Mouse (Mus musculus) layer of hippocampus, postnatal 25 days (tissue): ENCODE results near the gene Macrod2. TPM values are rescaled to one million over a fixed set of nuclear protein-coding genes. Genes with fewer than 3 reads are reported as not detected.

Experiments
- DNase-seq, 2 experiments: peaks; one replicate each; pipeline ENCODE4 v3.0.0; 2022; ENCODE audit warnings: mixed read lengths in 2 of 2, low spot score in 1 of 2; ENCODE audit errors: extremely low spot score in 1 of 2
- total RNA-seq, 2 experiments: library from RNA; stranded (reverse); gene quantifications; 2 replicates each; pipeline ENCODE4 v1.2.3; 2021

Macrod2 gene
- total RNA-seq, 2 experiments from 2014 or later, result 47.1 to 47.2 TPM

- no peak for DNase-seq
Measured at GRCm38 (mm10) chr2:141886694-141887474, 1491.8 kb downstream of the Macrod2 start.

DNA sequence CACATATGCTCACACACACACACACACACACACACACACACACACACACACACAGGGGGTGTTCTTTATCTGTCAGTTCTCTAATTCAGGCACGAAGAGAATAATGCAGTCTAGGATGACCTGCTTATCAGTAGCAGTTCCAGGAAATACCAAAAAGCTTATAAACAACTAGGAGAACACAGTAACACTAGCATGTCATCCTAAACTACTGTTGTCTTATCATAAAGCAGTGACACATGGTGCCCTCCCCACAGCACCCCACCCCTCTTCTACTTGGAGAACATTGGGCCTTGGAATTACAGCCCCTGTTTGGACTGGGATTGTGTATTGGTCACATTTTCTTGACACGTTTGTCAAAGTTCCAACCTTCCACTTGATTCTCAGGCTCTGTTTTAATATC is 1494.4 kb downstream of the Macrod2 start:
- DNase-seq, result no peak

- DNase-seq, result no peak
Measured at GRCm38 (mm10) chr2:141897951-141898350, 1502.8 kb downstream of the Macrod2 start.

GRCm38 (mm10) chr2:141911831-141912447 is 1516.8 kb downstream of the Macrod2 start:
- no peak for DNase-seq

DNA sequence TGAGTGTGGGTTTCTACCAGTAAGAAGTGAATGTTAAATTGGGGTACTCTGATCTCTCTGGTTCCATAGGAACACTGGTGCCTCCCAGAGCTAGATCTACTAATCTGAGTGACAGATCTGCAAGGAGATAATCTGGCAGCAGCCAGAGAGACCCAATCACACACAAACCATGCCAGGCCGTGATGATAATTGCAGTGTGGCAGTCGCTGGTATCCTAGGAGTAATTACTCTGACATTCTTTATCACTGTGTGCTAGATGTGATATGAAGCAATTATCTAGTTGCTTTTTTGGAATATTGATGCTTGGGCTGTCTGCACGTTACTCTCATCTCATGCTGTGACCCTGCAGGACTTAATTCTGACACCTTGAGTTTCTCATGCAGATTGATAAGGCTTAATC is 1518.4 kb downstream of the Macrod2 start:
- peak in 1 of 2 experiments; percentile 11 for DNase-seq

- DNase-seq, result no peak
Measured at GRCm38 (mm10) chr2:141913894-141914293, 1518.8 kb downstream of the Macrod2 start.

GRCm38 (mm10) chr2:141920377-141920992 is 1525.4 kb downstream of the Macrod2 start:
- DNase-seq, result no peak

DNA sequence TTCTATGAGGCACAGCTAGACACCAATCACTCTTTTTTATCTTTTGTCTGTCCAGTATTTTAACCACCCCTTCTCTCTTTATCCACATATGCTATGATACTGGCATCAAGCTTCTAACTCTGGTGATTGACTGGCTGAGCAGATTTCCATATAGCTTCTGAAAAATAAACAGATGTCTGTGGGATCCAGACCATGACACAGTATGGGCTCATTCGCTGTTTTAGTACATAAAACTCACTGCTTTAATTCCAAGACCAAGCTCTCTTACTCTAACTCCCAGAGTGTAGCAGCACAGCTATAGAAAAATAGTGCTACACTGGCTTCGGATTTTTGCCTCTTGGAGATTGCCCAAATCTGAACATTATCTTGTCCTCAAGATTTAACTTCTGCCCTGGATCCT is 1540.0 kb downstream of the Macrod2 start:
- no peak for DNase-seq

DNA sequence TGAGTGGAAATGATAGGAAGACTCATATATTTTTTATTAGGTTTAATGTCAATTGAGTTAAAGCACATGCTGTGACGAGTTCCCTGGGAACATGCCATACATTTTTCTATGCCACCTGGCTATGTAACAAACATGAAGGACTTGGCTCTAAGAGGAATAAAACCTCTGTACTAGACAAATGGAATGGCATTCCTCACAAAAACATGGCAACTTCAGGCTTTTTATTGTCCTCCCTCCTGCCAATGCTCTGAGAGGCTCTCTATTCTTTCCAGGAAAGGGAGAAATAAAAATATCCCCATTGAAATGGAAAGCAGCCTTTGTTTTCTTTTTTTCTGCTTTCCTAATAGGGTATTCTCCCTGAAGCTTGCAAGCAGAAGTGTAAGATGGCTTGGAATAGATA is 1559.7 kb downstream of the Macrod2 start:
- DNase-seq, result no peak

GRCm38 (mm10) chr2:141955197-141955596 is 1560.1 kb downstream of the Macrod2 start:
- no peak for DNase-seq

- DNase-seq, result no peak
Measured at GRCm38 (mm10) chr2:141962868-141963267, 1567.8 kb downstream of the Macrod2 start.

GRCm38 (mm10) chr2:141983664-141984395 is 1588.7 kb downstream of the Macrod2 start:
- DNase-seq, result no peak

DNA sequence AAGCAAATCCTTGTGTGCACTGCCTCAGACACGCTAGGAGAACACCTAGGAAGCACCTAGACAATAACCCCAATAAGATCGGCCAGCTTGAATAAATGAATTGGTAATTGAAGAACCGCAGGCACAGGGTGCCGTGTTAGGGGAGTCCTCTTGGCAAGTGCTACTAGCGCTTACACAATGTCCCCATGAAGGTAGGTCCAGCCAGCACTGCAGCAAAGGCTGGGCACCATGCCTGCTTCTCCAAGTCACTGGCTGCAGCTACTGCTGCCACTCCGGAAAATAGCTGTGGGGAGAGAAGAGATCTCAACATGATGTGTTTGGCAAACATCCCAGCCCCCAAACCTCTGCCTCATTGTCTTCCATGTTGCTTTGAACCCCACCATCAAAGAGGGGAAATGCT is 1603.8 kb downstream of the Macrod2 start:
- peak in 1 of 2 experiments; percentile 6 for DNase-seq

GRCm38 (mm10) chr2:142024534-142025155 is 1629.5 kb downstream of the Macrod2 start:
- no peak for DNase-seq

DNA sequence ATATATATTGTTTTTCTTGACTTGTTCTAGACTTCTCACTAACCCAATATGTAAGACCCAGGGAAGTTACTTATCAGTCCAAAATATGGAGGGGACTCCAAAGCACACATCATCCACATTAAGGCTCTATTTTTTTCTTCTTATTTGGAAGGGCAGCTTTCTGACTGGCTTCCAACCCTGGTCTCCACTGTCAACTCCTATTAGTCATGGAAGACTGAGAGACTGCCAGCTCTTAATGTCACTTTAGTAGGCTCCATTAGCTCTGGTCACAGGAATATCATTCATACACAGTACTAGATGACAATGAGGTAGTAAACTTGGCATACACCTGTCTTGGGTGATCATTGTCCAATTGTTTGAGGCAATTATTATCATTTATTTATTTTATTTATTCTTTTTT is 1631.6 kb downstream of the Macrod2 start:
- DNase-seq, result no peak

GRCm38 (mm10) chr2:142030756-142031646 is 1635.9 kb downstream of the Macrod2 start:
- DNase-seq, result no peak

- DNase-seq, result no peak
Measured at GRCm38 (mm10) chr2:142055576-142055975, 1660.5 kb downstream of the Macrod2 start.

GRCm38 (mm10) chr2:142057889-142058750 is 1663.0 kb downstream of the Macrod2 start:
- peak; percentile 6 to 24 for DNase-seq

DNA sequence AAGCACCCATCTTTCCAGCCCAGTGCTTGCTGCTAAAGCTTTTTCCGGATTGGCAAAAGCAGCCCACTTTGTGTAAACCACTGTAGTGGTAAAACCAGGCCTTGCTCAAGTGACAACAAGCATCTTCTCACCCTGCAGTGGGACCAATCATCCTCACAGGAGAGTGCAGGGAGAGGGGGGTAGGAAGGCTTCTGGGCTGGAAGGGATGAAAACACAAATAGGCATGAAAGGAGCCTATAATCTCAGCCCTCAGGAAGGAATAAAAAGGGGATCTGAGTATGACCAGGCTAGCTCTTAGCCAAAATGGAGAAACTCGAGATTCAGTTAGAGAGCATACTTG is 1663.6 kb downstream of the Macrod2 start:
- no peak for DNase-seq
